Mouse (Mus musculus) megakaryocyte, embryonic 14.5 days (primary cell): Measurements from ENCODE around the gene Smim24. TPM values are rescaled to one million over a fixed set of nuclear protein-coding genes. Genes with fewer than 3 reads are reported as not detected.

Experiments
- H3K27me3 ChIP-seq: replicated peaks from 2 replicates; pipeline ENCODE3; 2012; ENCODE audit warnings: inconsistent platforms
- H3K36me3 ChIP-seq: replicated peaks from 2 replicates; pipeline ENCODE3; 2012; ENCODE audit warnings: low read length, inconsistent platforms, mixed read lengths
- H3K4me1 ChIP-seq: 2 replicates; pipeline ENCODE4 v1.6.1; 2012; ENCODE audit warnings: inconsistent platforms
- H3K4me3 ChIP-seq: replicated peaks from 2 replicates; pipeline ENCODE3; 2012; ENCODE audit warnings: moderate library complexity, mild to moderate bottlenecking, inconsistent platforms
- H3K9me3 ChIP-seq: 2 replicates; pipeline ENCODE4 v1.6.1; 2012; ENCODE audit warnings: inconsistent platforms
- FLI1 ChIP-seq: IDR thresholded peaks from 2 replicates; pipeline ENCODE4 v1.6.1; 2012; ENCODE audit warnings: low read length, inconsistent platforms, mixed read lengths
- GATA1 ChIP-seq: IDR thresholded peaks from 3 replicates; pipeline ENCODE4 v1.6.1; 2012; ENCODE audit warnings: mixed read lengths, low read length, inconsistent platforms, borderline replicate concordance
- polyA plus RNA-seq: library from polyadenylated mRNA; stranded (reverse); fragments of >175 nt; gene quantifications from 2 replicates; pipeline ENCODE4 v1.2.3, GENCODE M21; 2012; ENCODE audit warnings: low replicate concordance; ENCODE audit not compliant: insufficient read depth

Smim24 gene
- polyA plus RNA-seq, 1 experiment = 4.4 TPM

DNA sequence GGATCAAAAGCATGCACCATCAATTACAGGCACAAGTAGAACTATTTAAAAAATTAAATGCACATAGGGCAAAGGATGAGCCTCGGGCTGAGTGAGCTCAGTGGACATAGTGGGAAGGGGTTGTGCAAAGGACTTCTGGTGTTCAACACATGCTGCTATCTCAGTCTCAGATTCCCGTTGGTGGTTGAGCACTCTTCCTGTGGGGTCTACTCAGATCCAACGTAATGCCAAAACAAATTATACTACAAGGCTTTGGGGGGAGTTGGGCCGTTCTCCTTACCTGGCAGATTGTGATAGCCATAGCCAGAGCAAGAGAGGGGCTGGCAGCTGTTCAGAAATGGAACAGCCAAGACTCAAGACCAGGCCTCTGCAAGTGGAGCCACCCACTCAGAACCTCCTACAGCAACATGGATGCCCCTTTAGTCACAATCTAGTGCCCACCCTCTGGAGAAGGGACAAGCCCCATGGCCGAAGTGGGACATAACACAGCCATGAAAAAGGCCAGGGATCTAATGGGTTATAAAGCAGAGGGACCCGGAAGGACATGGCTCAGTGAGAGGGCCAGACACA lies 13.0 kb upstream of the Smim24 start:
- Histone ChIP-seq H3K27me3 (no peaks in the 10 kb centered on the region), H3K4me3 (peak overlapping the region; percentile 39), H3K4me1 (peaks cover 78% of the 10 kb centered on the region), H3K9me3 (no peaks in the 10 kb centered on the region), H3K36me3 (peaks cover 20% of the 10 kb centered on the region)
- TF ChIP-seq GATA1 (no peak), FLI1 (no peak)

- peaks cover 78% of the 10 kb centered on the region for H3K4me1 ChIP-seq
- H3K27me3 ChIP-seq = no peaks in the 10 kb centered on the region
- no peaks in the 10 kb centered on the region for H3K9me3 ChIP-seq
- TF ChIP-seq GATA1 (peak; percentile 99), FLI1 (peak; percentile 82)
- peak overlapping the region; percentile 83 for H3K4me3 ChIP-seq
- H3K36me3 ChIP-seq = peaks cover 18% of the 10 kb centered on the region
Measured at GRCm38 (mm10) chr10:81382039-81382438, 10.8 kb upstream of the Smim24 start.

DNA sequence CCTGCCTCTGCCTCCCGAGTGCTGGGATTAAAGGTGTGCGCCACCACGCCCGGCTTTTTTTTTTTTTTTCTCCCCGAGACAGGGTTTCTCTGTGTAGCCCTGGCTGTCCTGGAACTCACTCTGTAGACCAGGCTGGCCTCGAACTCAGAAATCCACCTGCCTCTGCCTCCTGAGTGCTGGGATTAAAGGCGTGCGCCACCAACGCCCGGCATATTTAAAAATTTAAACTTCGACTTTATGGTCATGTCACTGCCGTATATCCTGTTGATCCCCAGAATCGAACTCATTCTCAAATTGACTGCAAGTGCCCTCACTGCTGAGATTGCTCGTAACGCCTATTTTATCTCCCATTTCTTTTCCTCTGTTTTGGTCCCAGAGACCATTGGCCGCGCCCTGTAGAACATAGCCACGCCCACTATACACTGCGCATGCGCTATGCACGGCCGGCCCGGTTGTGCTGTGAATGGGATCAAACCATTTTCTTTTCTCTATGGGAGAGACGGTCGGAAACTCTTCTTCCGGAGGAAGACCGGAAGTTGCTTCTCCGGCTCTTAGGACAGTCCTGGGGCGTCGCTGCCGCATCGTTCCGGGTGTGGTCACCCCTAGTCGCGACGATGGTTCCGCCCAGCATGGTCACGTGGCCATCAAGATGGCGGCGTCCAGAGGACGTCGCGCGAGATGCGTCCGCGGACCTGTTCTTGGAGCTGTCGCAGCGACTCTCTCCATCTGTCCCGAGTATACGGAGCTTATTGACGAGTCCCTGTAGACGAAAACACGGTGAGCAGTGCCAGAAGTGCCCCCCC lies 8.8 kb upstream of the Smim24 start, which contains the start of the genes Dohh and Gm48551:
TSS of gene Dohh (plus strand) at position 627 of the 803 bp plus-strand sequence.
TSS of gene Gm48551 (plus strand) at position 665 of the 803 bp plus-strand sequence.
- Histone ChIP-seq H3K27me3 (no peaks in the 10 kb centered on the region), H3K4me3 (peak within 1 kb of the TSS; percentile 91), H3K36me3 (peaks cover 35% of the 10 kb centered on the region), H3K4me1 (peaks cover 79% of the 10 kb centered on the region), H3K9me3 (no peaks in the 10 kb centered on the region)
- TF ChIP-seq FLI1 (peak; percentile 91), GATA1 (no peak)

GRCm38 (mm10) chr10:81384605-81384982 lies 8.3 kb upstream of the Smim24 start:
- TF ChIP-seq FLI1 (no peak), GATA1 (no peak)
- Histone ChIP-seq H3K4me3 (peak overlapping the region; percentile 91), H3K4me1 (peaks cover 77% of the 10 kb centered on the region), H3K9me3 (no peaks in the 10 kb centered on the region), H3K36me3 (peaks cover 41% of the 10 kb centered on the region), H3K27me3 (no peaks in the 10 kb centered on the region)

DNA sequence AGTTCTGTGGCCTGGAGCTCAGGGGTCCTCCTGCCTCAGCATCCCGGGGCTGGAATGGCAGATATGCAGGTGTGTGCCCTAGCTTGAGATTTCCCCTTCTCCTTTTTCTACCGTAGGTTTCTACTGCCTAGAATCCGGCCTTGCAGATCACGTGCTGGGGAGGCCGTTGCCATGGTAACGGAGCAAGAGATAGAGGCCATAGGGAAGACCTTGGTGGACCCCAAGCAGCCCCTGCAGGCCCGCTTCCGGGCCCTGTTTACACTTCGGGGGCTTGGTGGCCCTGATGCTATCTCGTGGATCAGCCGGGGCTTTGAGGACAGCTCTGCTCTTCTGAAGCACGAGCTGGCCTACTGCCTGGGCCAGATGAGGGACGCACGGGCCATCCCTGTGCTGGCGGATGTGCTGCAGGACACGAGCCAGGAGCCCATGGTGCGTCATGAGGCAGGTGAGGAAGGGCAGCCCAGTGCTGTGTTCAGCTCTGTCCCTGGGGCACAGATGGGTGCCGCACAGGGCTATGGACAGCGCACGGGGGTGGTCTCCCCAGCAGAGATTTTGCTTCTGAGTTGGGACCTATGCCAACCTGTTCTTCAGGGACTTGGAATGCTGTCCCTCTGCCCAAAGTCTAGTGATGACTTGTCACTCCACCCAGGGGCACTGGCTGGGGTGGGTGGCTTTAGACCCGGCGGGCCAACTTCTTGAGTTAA lies 7.1 kb upstream of the Smim24 start:
- Histone ChIP-seq H3K4me3 (peak overlapping the region; percentile 91), H3K4me1 (peaks cover 77% of the 10 kb centered on the region), H3K36me3 (peaks cover 47% of the 10 kb centered on the region), H3K27me3 (no peaks in the 10 kb centered on the region), H3K9me3 (no peaks in the 10 kb centered on the region)
- no peak for TF ChIP-seq FLI1
- TF ChIP-seq GATA1 = no peak

- TF ChIP-seq GATA1 (no peak), FLI1 (no peak)
- no peaks in the 10 kb centered on the region for H3K27me3 ChIP-seq
- H3K36me3 ChIP-seq = peaks cover 56% of the 10 kb centered on the region
- H3K4me1 ChIP-seq = peaks cover 67% of the 10 kb centered on the region
- no peaks in the 10 kb centered on the region for H3K9me3 ChIP-seq
- peak overlapping the region; percentile 33 for H3K4me3 ChIP-seq
Measured at GRCm38 (mm10) chr10:81387716-81388115, 5.1 kb upstream of the Smim24 start.

DNA sequence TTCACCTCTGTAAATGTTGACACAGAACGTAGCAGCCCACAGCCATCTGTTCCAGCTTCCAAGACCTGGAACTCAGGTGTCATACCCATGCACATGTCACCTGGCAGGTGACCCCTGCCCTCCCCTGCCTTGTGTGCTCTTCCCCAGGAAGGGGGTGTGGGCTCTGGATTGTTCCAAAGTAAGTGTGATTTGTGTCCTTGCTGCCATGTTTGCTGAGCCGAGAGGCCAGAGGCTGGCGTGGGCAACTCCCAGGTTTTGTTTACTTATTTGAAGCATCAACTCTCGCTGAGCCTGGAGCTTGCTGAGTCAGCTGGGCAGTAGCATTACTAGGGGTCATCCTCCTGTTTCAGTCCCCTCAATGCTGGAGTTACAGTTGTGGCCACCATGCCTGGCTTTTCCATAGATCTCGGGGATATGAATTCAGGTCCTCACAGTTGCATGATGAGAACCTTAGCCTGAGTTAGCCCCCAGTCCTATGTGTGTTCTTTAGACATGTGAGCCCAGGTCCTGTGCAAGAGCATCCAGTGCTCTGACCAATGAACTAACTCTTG lies 4.3 kb upstream of the Smim24 start, which contains the start of gene Gm48552:
TSS of gene Gm48552 (plus strand) at position 501 of the 551 bp plus-strand sequence.
- Histone ChIP-seq H3K9me3 (no peaks in the 10 kb centered on the region), H3K27me3 (no peaks in the 10 kb centered on the region), H3K4me3 (no peak within 1 kb of the TSS), H3K36me3 (peaks cover 56% of the 10 kb centered on the region), H3K4me1 (peaks cover 69% of the 10 kb centered on the region)
- TF ChIP-seq GATA1 (no peak), FLI1 (no peak)

GRCm38 (mm10) chr10:81389373-81389772 lies 3.5 kb upstream of the Smim24 start:
- Histone ChIP-seq H3K36me3 (peaks cover 56% of the 10 kb centered on the region), H3K9me3 (no peaks in the 10 kb centered on the region), H3K4me1 (peaks cover 77% of the 10 kb centered on the region), H3K4me3 (no peak overlapping the region), H3K27me3 (no peaks in the 10 kb centered on the region)
- TF ChIP-seq FLI1 (no peak), GATA1 (no peak)

DNA sequence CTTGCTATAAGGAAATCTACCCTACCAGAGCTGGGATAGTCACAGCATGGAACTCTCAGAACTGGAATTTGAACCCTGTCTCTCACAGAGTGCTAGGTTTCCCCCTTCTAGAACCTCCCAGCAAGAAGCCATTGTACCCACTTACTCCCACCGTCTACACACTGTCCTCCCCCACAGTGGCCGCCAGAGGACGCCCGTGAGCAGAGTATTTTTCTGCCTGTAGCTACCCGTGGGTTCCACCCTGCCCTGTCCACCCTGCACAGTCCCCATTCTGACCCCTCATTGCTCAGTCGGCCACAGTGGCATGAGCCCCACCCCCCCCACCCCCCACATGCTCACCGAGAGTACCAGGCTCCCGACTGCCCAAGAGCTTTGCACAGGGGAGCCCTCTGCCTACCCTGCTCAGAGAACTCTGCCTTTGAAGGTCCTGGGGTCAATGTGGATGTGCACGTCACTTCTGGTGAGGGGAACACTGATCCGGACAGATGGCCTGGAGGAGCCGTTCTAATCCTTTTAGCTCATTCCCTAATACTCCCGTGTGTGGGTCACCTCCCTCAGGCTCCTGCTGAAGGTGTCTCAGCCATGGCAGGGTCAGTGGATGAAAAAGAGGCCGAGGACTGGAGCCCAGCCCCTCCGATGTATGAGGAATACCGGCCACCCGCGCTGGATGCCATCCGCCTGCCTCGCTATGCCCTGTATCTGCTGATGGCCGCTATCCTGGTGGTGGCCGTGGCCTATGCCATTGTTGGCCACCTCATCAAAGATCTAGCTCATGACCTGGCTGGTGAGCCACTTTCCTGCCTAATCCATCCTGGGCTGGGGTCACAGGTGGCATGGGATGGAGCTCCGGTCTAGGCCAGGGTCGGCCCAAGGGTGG lies 2.8 kb upstream of the Smim24 start:
- peaks cover 79% of the 10 kb centered on the region for H3K4me1 ChIP-seq

More for the DNA sequence above, 2.8 kb upstream of the Smim24 start:
- Histone ChIP-seq H3K36me3 (peaks cover 56% of the 10 kb centered on the region), H3K9me3 (no peaks in the 10 kb centered on the region), H3K4me3 (no peak overlapping the region), H3K27me3 (peaks cover 4% of the 10 kb centered on the region)
- no peak for TF ChIP-seq FLI1
- TF ChIP-seq GATA1 = no peak
